Mouse (Mus musculus) embryonic fibroblast, embryonic 13.5 days (primary cell): Measurements from ENCODE around the gene Drc7. TPM values are rescaled to one million over a fixed set of nuclear protein-coding genes. Genes with fewer than 3 reads are reported as not detected.

Experiments used
- H3K27ac ChIP-seq: 2 replicates; pipeline ENCODE4 v1.5.1; 2012; ENCODE audit warnings: low read length, control low read depth, inconsistent platforms; ENCODE audit not compliant: insufficient read depth
- H3K4me1 ChIP-seq: 2 replicates; pipeline ENCODE4 v1.6.1; 2011; ENCODE audit warnings: low read length; ENCODE audit not compliant: control insufficient read depth, insufficient read depth
- H3K4me3 ChIP-seq: 2 replicates; pipeline ENCODE4 v1.5.1; 2011; ENCODE audit warnings: mild to moderate bottlenecking, control low read depth, low read length; ENCODE audit not compliant: insufficient read depth
- CTCF ChIP-seq: IDR thresholded peaks from 2 replicates; pipeline ENCODE4 v1.5.1; 2011; ENCODE audit warnings: mild to moderate bottlenecking, control low read depth, low read length, moderate library complexity, borderline replicate concordance; ENCODE audit not compliant: insufficient read depth
- POLR2A ChIP-seq: IDR thresholded peaks from 2 replicates; pipeline ENCODE4 v1.6.1; 2011; ENCODE audit warnings: low read depth, mild to moderate bottlenecking, control low read depth, low read length, moderate library complexity
- polyA plus RNA-seq: library from polyadenylated mRNA; stranded (reverse); fragments of >200 nt; gene quantifications from 2 replicates; pipeline ENCODE4 v1.2.4, GENCODE M21; 2011; ENCODE audit warnings: low read depth; ENCODE audit not compliant: missing spikeins, insufficient read length

Drc7 gene
- polyA plus RNA-seq, 1 experiment = not detected

DNA sequence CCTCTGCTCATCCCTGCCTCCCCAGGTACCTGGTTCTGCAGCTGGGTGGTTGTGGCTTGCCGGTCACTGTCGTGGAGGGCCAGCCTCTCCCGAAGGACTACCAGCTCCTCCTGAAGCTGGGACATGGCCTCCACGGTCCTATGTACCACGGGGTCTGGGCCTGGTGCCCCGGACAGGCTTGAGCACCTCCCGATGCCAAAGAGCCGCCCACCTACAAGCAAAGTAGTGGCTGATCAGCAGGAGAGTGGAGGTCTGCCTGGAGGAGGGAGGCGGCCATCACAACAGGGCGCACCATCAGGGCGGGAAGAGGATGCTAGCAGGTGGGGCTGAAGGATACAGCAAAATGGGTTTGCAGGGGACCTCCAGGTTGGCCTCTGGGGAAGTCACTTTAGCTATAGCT, 71.6 kb downstream of the Drc7 start:
- H3K4me3 ChIP-seq = no peak overlapping the region
- TF ChIP-seq POLR2A = no peak
- H3K27ac ChIP-seq = no peak overlapping the region
- no peaks in the 10 kb centered on the region for H3K4me1 ChIP-seq

DNA sequence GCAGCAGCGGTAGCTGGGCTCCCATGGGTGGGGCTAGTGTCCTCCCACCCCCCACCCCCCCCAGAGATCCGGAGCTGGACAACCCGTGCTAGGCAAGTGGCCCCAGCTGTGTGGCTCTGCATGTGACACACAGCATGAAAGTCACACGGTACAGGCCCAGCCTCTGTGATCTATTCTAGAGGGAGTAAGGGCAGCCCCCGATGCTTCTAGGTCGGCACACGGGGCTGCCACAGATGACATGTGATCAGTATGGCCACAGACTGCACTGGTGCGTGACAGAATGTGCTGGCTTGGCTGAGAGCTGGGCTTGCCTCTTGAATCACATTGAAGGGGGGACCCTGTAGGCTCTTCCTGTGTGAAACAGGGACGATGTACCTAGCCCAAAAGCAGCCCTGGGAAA, 72.8 kb downstream of the Drc7 start:
- Histone ChIP-seq H3K27ac (no peak overlapping the region), H3K4me3 (no peak overlapping the region), H3K4me1 (no peaks in the 10 kb centered on the region)
- no peak for TF ChIP-seq CTCF
- no peak for TF ChIP-seq POLR2A

Other genes starting within 250 kb of the Drc7 start
- not detected in 2 replicates for gene Ccl17, start 244.7 kb upstream of the Drc7 start, polyA plus RNA-seq
- 46.5 and 48.9 TPM in 2 replicates for gene Coq9, start 216.8 kb upstream of the Drc7 start, polyA plus RNA-seq
- 27.6 and 35.3 TPM in 2 replicates for gene Ciapin1, start 216.7 kb upstream of the Drc7 start, polyA plus RNA-seq
- gene Polr2c, start 197.7 kb upstream of the Drc7 start, polyA plus RNA-seq = 84.6 and 92.0 TPM in 2 replicates
- 8.7 and 9.3 TPM in 2 replicates for gene Dok4, start 178.8 kb upstream of the Drc7 start, polyA plus RNA-seq
- gene Ccdc102a, start 137.0 kb upstream of the Drc7 start, polyA plus RNA-seq = 39.2 and 43.7 TPM in 2 replicates
- gene Adgrg5, start 131.4 kb upstream of the Drc7 start, polyA plus RNA-seq = 0.49 and 0.63 TPM in 2 replicates
- 3.1 and 3.4 TPM in 2 replicates for gene Adgrg1, start 80.4 kb upstream of the Drc7 start, polyA plus RNA-seq
- gene Adgrg3, start 37.4 kb upstream of the Drc7 start, polyA plus RNA-seq = not detected in 2 replicates
- gene Katnb1, start 26.1 kb downstream of the Drc7 start, polyA plus RNA-seq = 6.8 and 9.0 TPM in 2 replicates
- gene Kifc3, start 147.7 kb downstream of the Drc7 start, polyA plus RNA-seq = 13.6 and 21.4 TPM in 2 replicates